Mouse (Mus musculus): Measurements from ENCODE around the gene Fmo3. TPM values are rescaled to one million over a fixed set of nuclear protein-coding genes. Genes with fewer than 3 reads are reported as not detected.

Fmo3 gene
- total RNA-seq (2015) (not detected in 2 replicates), total RNA-seq (2017) (not detected in 2 replicates)

- no peak for ATAC-seq (ENCODE audit: poor library complexity, severe bottlenecking)
Measured at GRCm38 (mm10) chr1:162984428-162984827, at the start of gene Fmo3. Gene Fmo3, minus strand, starts transcription at chr1:162984528.

- ATAC-seq (ENCODE audit: poor library complexity, severe bottlenecking) = no peak
Measured at GRCm38 (mm10) chr1:163023075-163023474, 38.7 kb upstream of the Fmo3 start.

- no peak for ATAC-seq (ENCODE audit: poor library complexity, severe bottlenecking)
Measured at GRCm38 (mm10) chr1:163009220-163009619, 24.9 kb upstream of the Fmo3 start.

GRCm38 (mm10) chr1:163003496-163003895 is 19.2 kb upstream of the Fmo3 start:
- no peak for ATAC-seq (ENCODE audit: poor library complexity, severe bottlenecking)

- ATAC-seq (ENCODE audit: poor library complexity, severe bottlenecking) = no peak
Measured at GRCm38 (mm10) chr1:163001271-163001829, 17.0 kb upstream of the Fmo3 start.

GRCm38 (mm10) chr1:162987546-162987945 is 3.2 kb upstream of the Fmo3 start:
- ATAC-seq (ENCODE audit: poor library complexity, severe bottlenecking) = no peak

GRCm38 (mm10) chr1:162986777-162987176 is 2.4 kb upstream of the Fmo3 start:
- no peak for ATAC-seq (ENCODE audit: poor library complexity, severe bottlenecking)

GRCm38 (mm10) chr1:162986121-162986748 is 1.9 kb upstream of the Fmo3 start:
- ATAC-seq (ENCODE audit: poor library complexity, severe bottlenecking) = no peak

GRCm38 (mm10) chr1:162963556-162963955 is 20.8 kb downstream of the Fmo3 start:
- no peak for ATAC-seq (ENCODE audit: poor library complexity, severe bottlenecking)

GRCm38 (mm10) chr1:162957422-162957821 is 26.9 kb downstream of the Fmo3 start:
- ATAC-seq (ENCODE audit: poor library complexity, severe bottlenecking) = no peak

- ATAC-seq (ENCODE audit: poor library complexity, severe bottlenecking) = no peak
Measured at GRCm38 (mm10) chr1:162953079-162953478, 31.2 kb downstream of the Fmo3 start.

- no peak for ATAC-seq (ENCODE audit: poor library complexity, severe bottlenecking)
Measured at GRCm38 (mm10) chr1:162949763-162950162, 34.6 kb downstream of the Fmo3 start.

- no peak for ATAC-seq (ENCODE audit: poor library complexity, severe bottlenecking)
Measured at GRCm38 (mm10) chr1:162947934-162948333, 36.4 kb downstream of the Fmo3 start.

- no peak for ATAC-seq (ENCODE audit: poor library complexity, severe bottlenecking)
Measured at GRCm38 (mm10) chr1:162946837-162947558, 37.3 kb downstream of the Fmo3 start.

GRCm38 (mm10) chr1:162943700-162944099 is 40.6 kb downstream of the Fmo3 start:
- no peak for ATAC-seq (ENCODE audit: poor library complexity, severe bottlenecking)

GRCm38 (mm10) chr1:162938696-162939351 is 45.5 kb downstream of the Fmo3 start:
- no peak for ATAC-seq (ENCODE audit: poor library complexity, severe bottlenecking)

- ATAC-seq (ENCODE audit: poor library complexity, severe bottlenecking) = no peak
Measured at GRCm38 (mm10) chr1:162937970-162938695, 46.2 kb downstream of the Fmo3 start.

- no peak for ATAC-seq (ENCODE audit: poor library complexity, severe bottlenecking)
Measured at GRCm38 (mm10) chr1:162937415-162937814, 46.9 kb downstream of the Fmo3 start, which contains the start of gene Fmo6. Gene Fmo6, minus strand, starts transcription at chr1:162937515.

- ATAC-seq (ENCODE audit: poor library complexity, severe bottlenecking) = no peak
Measured at GRCm38 (mm10) chr1:162934374-162935012, 49.8 kb downstream of the Fmo3 start.

- ATAC-seq (ENCODE audit: poor library complexity, severe bottlenecking) = no peak
Measured at GRCm38 (mm10) chr1:162932386-162932785, 51.9 kb downstream of the Fmo3 start.
